Mouse (Mus musculus): Measurements from ENCODE around the gene Gm45837. TPM values are rescaled to one million over a fixed set of nuclear protein-coding genes. Genes with fewer than 3 reads are reported as not detected.
A peak's percentile ranks its signal among the peaks of the same experiment; 100 is the strongest.

Gene Gm45837
- polyA plus RNA-seq, 1 experiment from 2014 or later: 0.61 TPM

- WGBS: 34% methylated on average over 5 of the region's 5 CpGs
- Histone ChIP-seq H3K9ac (ENCODE audit: low read depth, low read length) (no peak overlapping the region), H3K9me3 (ENCODE audit: control insufficient read depth, low read length) (no peaks in the 10 kb centered on the region), H3K4me2 (ENCODE audit: low read length) (no peak overlapping the region), H3K36me3 (ENCODE audit: control insufficient read depth, insufficient read depth, low read length) (no peaks in the 10 kb centered on the region), H3K27ac (ENCODE audit: low read depth, low read length) (no peak overlapping the region), H3K4me1 (ENCODE audit: control insufficient read depth, insufficient read depth, low read depth, low read length) (peaks cover 6% of the 10 kb centered on the region; the same call in 1 of the 2 replicates), H3K4me3 (ENCODE audit: low read length) (no peak overlapping the region), H3K27me3 (replicated peaks; ENCODE audit: control insufficient read depth, insufficient read depth, low read length) (no peaks in the 10 kb centered on the region)
- no peak for ATAC-seq
Measured at GRCm38 (mm10) chr7:101534428-101534827, 123.7 kb downstream of the Gm45837 start.

GRCm38 (mm10) chr7:101535102-101535501, 124.4 kb downstream of the Gm45837 start:
- H3K36me3 ChIP-seq (ENCODE audit: control insufficient read depth, insufficient read depth, low read length): no peaks in the 10 kb centered on the region
- no peaks in the 10 kb centered on the region for H3K9me3 ChIP-seq (ENCODE audit: control insufficient read depth, low read length)
- WGBS: 48% methylated on average over 10 of the region's 10 CpGs
- no peak overlapping the region for H3K4me2 ChIP-seq (ENCODE audit: low read length)
- H3K27me3 ChIP-seq (replicated peaks; ENCODE audit: control insufficient read depth, insufficient read depth, low read length): no peaks in the 10 kb centered on the region
- peaks cover 6% of the 10 kb centered on the region; the same call in 1 of the 2 replicates for H3K4me1 ChIP-seq (ENCODE audit: control insufficient read depth, insufficient read depth, low read depth, low read length)
- no peak for ATAC-seq
- no peak overlapping the region for H3K9ac ChIP-seq (ENCODE audit: low read depth, low read length)
- no peak overlapping the region for H3K27ac ChIP-seq (ENCODE audit: low read depth, low read length)
- H3K4me3 ChIP-seq (ENCODE audit: low read length): no peak overlapping the region

- H3K36me3 ChIP-seq (ENCODE audit: control insufficient read depth, insufficient read depth, low read length): no peaks in the 10 kb centered on the region
- no peaks in the 10 kb centered on the region for H3K27me3 ChIP-seq (replicated peaks; ENCODE audit: control insufficient read depth, insufficient read depth, low read length)
- no peak overlapping the region for H3K27ac ChIP-seq (ENCODE audit: low read depth, low read length)
- ATAC-seq: no peak
- 62% methylated on average over 5 of the region's 5 CpGs for WGBS
- H3K4me3 ChIP-seq (ENCODE audit: low read length): no peak overlapping the region
- H3K9me3 ChIP-seq (ENCODE audit: control insufficient read depth, low read length): no peaks in the 10 kb centered on the region
- H3K9ac ChIP-seq (ENCODE audit: low read depth, low read length): no peak overlapping the region
- H3K4me1 ChIP-seq (ENCODE audit: control insufficient read depth, insufficient read depth, low read depth, low read length): peaks cover 6% of the 10 kb centered on the region; the same call in 1 of the 2 replicates
- no peak overlapping the region for H3K4me2 ChIP-seq (ENCODE audit: low read length)
Measured at GRCm38 (mm10) chr7:101535517-101535916, 124.8 kb downstream of the Gm45837 start.

GRCm38 (mm10) chr7:101537541-101537940, 126.9 kb downstream of the Gm45837 start:
- H3K4me3 ChIP-seq (ENCODE audit: low read length): no peak overlapping the region
- peaks cover 6% of the 10 kb centered on the region; the same call in 1 of the 2 replicates for H3K4me1 ChIP-seq (ENCODE audit: control insufficient read depth, insufficient read depth, low read depth, low read length)
- no peak overlapping the region for H3K9ac ChIP-seq (ENCODE audit: low read depth, low read length)
- H3K27ac ChIP-seq (ENCODE audit: low read depth, low read length): no peak overlapping the region
- no peaks in the 10 kb centered on the region for H3K36me3 ChIP-seq (ENCODE audit: control insufficient read depth, insufficient read depth, low read length)
- no peak overlapping the region for H3K4me2 ChIP-seq (ENCODE audit: low read length)
- H3K9me3 ChIP-seq (ENCODE audit: control insufficient read depth, low read length): no peaks in the 10 kb centered on the region
- 47% methylated on average over 8 of the region's 8 CpGs for WGBS
- no peaks in the 10 kb centered on the region for H3K27me3 ChIP-seq (replicated peaks; ENCODE audit: control insufficient read depth, insufficient read depth, low read length)
- no peak for ATAC-seq

GRCm38 (mm10) chr7:101538141-101538933, 127.7 kb downstream of the Gm45837 start:
- H3K27ac ChIP-seq (ENCODE audit: low read depth, low read length): no peak overlapping the region
- H3K4me1 ChIP-seq (ENCODE audit: control insufficient read depth, insufficient read depth, low read depth, low read length): peaks cover 6% of the 10 kb centered on the region; the same call in 1 of the 2 replicates
- ATAC-seq: no peak
- no peaks in the 10 kb centered on the region for H3K9me3 ChIP-seq (ENCODE audit: control insufficient read depth, low read length)
- no peak overlapping the region for H3K4me2 ChIP-seq (ENCODE audit: low read length)
- no peaks in the 10 kb centered on the region for H3K36me3 ChIP-seq (ENCODE audit: control insufficient read depth, insufficient read depth, low read length)
- WGBS: 58% methylated on average over 14 of the region's 14 CpGs
- H3K9ac ChIP-seq (ENCODE audit: low read depth, low read length): no peak overlapping the region
- H3K4me3 ChIP-seq (ENCODE audit: low read length): no peak overlapping the region
- H3K27me3 ChIP-seq (replicated peaks; ENCODE audit: control insufficient read depth, insufficient read depth, low read length): no peaks in the 10 kb centered on the region

- H3K4me2 ChIP-seq (ENCODE audit: low read length): no peak overlapping the region
- no peak overlapping the region for H3K4me3 ChIP-seq (ENCODE audit: low read length)
- no peaks in the 10 kb centered on the region for H3K9me3 ChIP-seq (ENCODE audit: control insufficient read depth, low read length)
- ATAC-seq: no peak
- no peaks in the 10 kb centered on the region for H3K27me3 ChIP-seq (replicated peaks; ENCODE audit: control insufficient read depth, insufficient read depth, low read length)
- 45% methylated on average over 9 of the region's 9 CpGs for WGBS
- peaks cover 4% of the 10 kb centered on the region; the same call in 1 of the 2 replicates for H3K4me1 ChIP-seq (ENCODE audit: control insufficient read depth, insufficient read depth, low read depth, low read length)
- H3K9ac ChIP-seq (ENCODE audit: low read depth, low read length): no peak overlapping the region
- H3K27ac ChIP-seq (ENCODE audit: low read depth, low read length): no peak overlapping the region
- no peaks in the 10 kb centered on the region for H3K36me3 ChIP-seq (ENCODE audit: control insufficient read depth, insufficient read depth, low read length)
Measured at GRCm38 (mm10) chr7:101539774-101540173, 129.1 kb downstream of the Gm45837 start.

GRCm38 (mm10) chr7:101540684-101541083, 130.0 kb downstream of the Gm45837 start:
- Histone ChIP-seq H3K9me3 (ENCODE audit: control insufficient read depth, low read length) (no peaks in the 10 kb centered on the region), H3K36me3 (ENCODE audit: control insufficient read depth, insufficient read depth, low read length) (no peaks in the 10 kb centered on the region), H3K4me1 (ENCODE audit: control insufficient read depth, insufficient read depth, low read depth, low read length) (peaks cover under 1% of the 10 kb centered on the region; the same call in 1 of the 2 replicates), H3K4me2 (ENCODE audit: low read length) (no peak overlapping the region), H3K27ac (ENCODE audit: low read depth, low read length) (no peak overlapping the region), H3K9ac (ENCODE audit: low read depth, low read length) (no peak overlapping the region), H3K4me3 (ENCODE audit: low read length) (no peak overlapping the region), H3K27me3 (replicated peaks; ENCODE audit: control insufficient read depth, insufficient read depth, low read length) (no peaks in the 10 kb centered on the region)
- WGBS: 75% methylated on average over 5 of the region's 5 CpGs
- 0 out of 2 replicates have a peak, but pooled peaks have one; percentile 17 for ATAC-seq

- H3K4me2 ChIP-seq (ENCODE audit: low read length): no peak overlapping the region
Measured at GRCm38 (mm10) chr7:101541132-101541531, 130.4 kb downstream of the Gm45837 start.

GRCm38 (mm10) chr7:101541734-101542133, 131.0 kb downstream of the Gm45837 start:
- ATAC-seq: no peak
- H3K36me3 ChIP-seq (ENCODE audit: control insufficient read depth, insufficient read depth, low read length): no peaks in the 10 kb centered on the region
- H3K4me3 ChIP-seq (ENCODE audit: low read length): no peak overlapping the region
- 73% methylated on average over 10 of the region's 10 CpGs for WGBS
- no peak overlapping the region for H3K9ac ChIP-seq (ENCODE audit: low read depth, low read length)
- H3K4me1 ChIP-seq (ENCODE audit: control insufficient read depth, insufficient read depth, low read depth, low read length): no peaks in the 10 kb centered on the region
- no peaks in the 10 kb centered on the region for H3K27me3 ChIP-seq (replicated peaks; ENCODE audit: control insufficient read depth, insufficient read depth, low read length)
- no peaks in the 10 kb centered on the region for H3K9me3 ChIP-seq (ENCODE audit: control insufficient read depth, low read length)
- H3K4me2 ChIP-seq (ENCODE audit: low read length): no peak overlapping the region
- H3K27ac ChIP-seq (ENCODE audit: low read depth, low read length): no peak overlapping the region

More at GRCm38 (mm10) chr7:101541132-101541531, 130.4 kb downstream of the Gm45837 start:
- no peak overlapping the region for H3K4me3 ChIP-seq (ENCODE audit: low read length)
- H3K27ac ChIP-seq (ENCODE audit: low read depth, low read length): no peak overlapping the region
- H3K9ac ChIP-seq (ENCODE audit: low read depth, low read length): no peak overlapping the region
- no peaks in the 10 kb centered on the region for H3K27me3 ChIP-seq (replicated peaks; ENCODE audit: control insufficient read depth, insufficient read depth, low read length)
- no peaks in the 10 kb centered on the region for H3K4me1 ChIP-seq (ENCODE audit: control insufficient read depth, insufficient read depth, low read depth, low read length)
- H3K36me3 ChIP-seq (ENCODE audit: control insufficient read depth, insufficient read depth, low read length): no peaks in the 10 kb centered on the region
- 2% methylated on average over 11 of the region's 11 CpGs for WGBS
- H3K9me3 ChIP-seq (ENCODE audit: control insufficient read depth, low read length): no peaks in the 10 kb centered on the region
- peak; percentile 76 for ATAC-seq

Measured in hindbrain, embryonic 16.5 days (tissue).